In the genomic region with DNA sequence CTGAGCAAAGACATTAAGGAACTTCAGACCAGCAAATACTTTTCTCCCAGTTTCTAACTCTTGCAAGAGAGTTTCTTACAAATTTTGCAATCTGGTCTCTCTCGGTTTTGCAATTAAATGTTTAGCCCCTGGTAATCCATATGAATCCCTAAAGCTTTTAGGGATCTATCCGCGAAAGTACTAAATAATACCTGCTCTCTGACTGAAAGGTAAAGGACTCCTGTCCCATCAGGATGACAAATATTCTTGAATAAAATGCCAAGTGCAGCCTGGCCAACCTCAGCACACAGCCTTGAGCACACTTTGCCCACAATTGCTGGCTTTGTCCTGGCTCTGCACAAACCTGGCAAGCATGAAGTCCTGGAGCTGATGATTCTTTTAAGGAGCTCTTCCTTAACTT, we compare ENCODE assay signal across 13 mouse cellular contexts. TPM values are rescaled to one million over a fixed set of nuclear protein-coding genes. Genes with fewer than 3 reads are reported as not detected.
DNase-seq lines count a peak whose midpoint lies in the region; ATAC-seq and TF ChIP-seq lines count a peak whose summit lies in the region.
"Had no signal": no experiment of that assay in that cellular context is flagged by ENCODE, and none has a peak within 500 bp of the region (broad histone marks: within the 10 kb centered on the region; RNA-seq: fewer than 3 reads in every experiment).

No protein-coding gene starts in this region.

- no peaks in the 10 kb centered on the region for H3K9me3 ChIP-seq in heart, embryonic 13.5 days
- H3K9me3 ChIP-seq in kidney, postnatal 0 days (replicated peaks; ENCODE audit: low read length), result no peaks in the 10 kb centered on the region
- H3K9me3 ChIP-seq: forebrain, embryonic 12.5 days had no signal

- intact Hi-C loops in gastrocnemius, adult 2 months (cut with DNase I), result no loop called here

- peak overlapping the region; percentile 16; the same call in 1 of the 2 replicates for H3K4me2 ChIP-seq in heart, embryonic 13.5 days
- H3K4me2 ChIP-seq in kidney, postnatal 0 days (ENCODE audit: low read length), result no peak overlapping the region
- H3K4me2 ChIP-seq: forebrain, embryonic 12.5 days; hindbrain, embryonic 14.5 days; midbrain, embryonic 11.5 days had no signal

- ATAC-seq in heart, embryonic 13.5 days (ENCODE audit: extremely low read depth, insufficient number of reproducible peaks, low FRiP score, low TSS enrichment), result no peak
- ATAC-seq in kidney, postnatal 0 days (replicated peaks; ENCODE audit: low FRiP score, low read depth), result no peak

- no peak overlapping the region for H3K4me3 ChIP-seq in heart, embryonic 13.5 days
- no peak overlapping the region for H3K4me3 ChIP-seq in kidney, postnatal 0 days (replicated peaks; ENCODE audit: low read depth, low read length)
- peak overlapping the region; percentile 45; the same call in 1 of the 2 replicates for H3K4me3 ChIP-seq in brown adipose tissue, adult 24 weeks (ENCODE audit: insufficient read depth, low read depth, low read length)
- H3K4me3 ChIP-seq in gastrocnemius, adult 2 months, result no peak overlapping the region
- H3K4me3 ChIP-seq: forebrain, embryonic 12.5 days had no signal

- WGBS in heart, embryonic 13.5 days, result 74% methylated on average over 3 of the region's 3 CpGs
- WGBS in kidney, postnatal 0 days, result 74% methylated on average over 3 of the region's 3 CpGs

- no peaks in the 10 kb centered on the region for H3K36me3 ChIP-seq in heart, embryonic 13.5 days
- H3K36me3 ChIP-seq in kidney, postnatal 0 days (ENCODE audit: insufficient read depth, low read length), result no peaks in the 10 kb centered on the region
- H3K36me3 ChIP-seq: forebrain, embryonic 12.5 days had no signal

- no peaks in the 10 kb centered on the region for H3K27me3 ChIP-seq in heart, embryonic 13.5 days (replicated peaks)
- no peaks in the 10 kb centered on the region for H3K27me3 ChIP-seq in kidney, postnatal 0 days (ENCODE audit: insufficient read depth, low read length)
- H3K27me3 ChIP-seq: forebrain, embryonic 12.5 days had no signal

- no peak for DNase-seq in heart, adult 18-20 months
- no peak for DNase-seq in kidney, postnatal 0 days (ENCODE audit: low spot score)
- no peak for DNase-seq in kidney, postnatal 36 days
- DNase-seq in fat pad, adult 2 months (ENCODE audit: extremely low read depth, low read depth, low spot score), result peak; percentile 94
- DNase-seq in embryo, embryonic 11 days, result no peak
- no peak for DNase-seq in gastrocnemius, adult 2 months
- DNase-seq: spleen, adult 18-20 months; thymus, adult 2 months had no signal

- peak overlapping the region; percentile 68 for H3K27ac ChIP-seq in heart, embryonic 13.5 days (replicated peaks)
- peak overlapping the region; percentile 52; the same call in 1 of the 2 replicates for H3K27ac ChIP-seq in kidney, postnatal 0 days
- peak overlapping the region; percentile 85 for H3K27ac ChIP-seq in brown adipose tissue, adult 24 weeks (replicated peaks; ENCODE audit: low read depth, low read length)
- no peak overlapping the region; the same call in 1 of the 2 replicates for H3K27ac ChIP-seq in gastrocnemius, adult 2 months
- H3K27ac ChIP-seq: forebrain, embryonic 12.5 days; hindbrain, embryonic 14.5 days had no signal

- H3K4me1 ChIP-seq in heart, embryonic 13.5 days, result peaks cover 67% of the 10 kb centered on the region
- H3K4me1 ChIP-seq in kidney, postnatal 0 days (replicated peaks; ENCODE audit: insufficient read depth, low read length), result peaks cover 11% of the 10 kb centered on the region; the same call in 1 of the 2 replicates
- H3K4me1 ChIP-seq in brown adipose tissue, adult 24 weeks (ENCODE audit: control insufficient read depth, insufficient read depth, insufficient read length, low read length), result peaks cover 38% of the 10 kb centered on the region
- H3K4me1 ChIP-seq: forebrain, embryonic 12.5 days had no signal

- H3K9ac ChIP-seq in heart, embryonic 13.5 days, result peak overlapping the region; percentile 48
- H3K9ac ChIP-seq in kidney, postnatal 0 days (ENCODE audit: low read depth, low read length), result no peak overlapping the region
- H3K9ac ChIP-seq: forebrain, embryonic 12.5 days; hindbrain, embryonic 14.5 days had no signal

- no peak for TF ChIP-seq CTCF in kidney, postnatal 0 days (IDR thresholded peaks at IDR 0.05; ENCODE audit: low read depth)
- TF ChIP-seq CTCF in gastrocnemius, adult 2 months (IDR thresholded peaks at IDR 0.05), result no peak

RNA-seq across cellular contexts. Expression of gene Utrn, which starts 41.9 kb away (rescaled TPM):
- 55.0 and 55.8 TPM in 2 replicates for polyA plus RNA-seq in heart, embryonic 13.5 days (2015; fragmentation: Nextera tagmentation; extraction: Ambion mirVana)
- total RNA-seq in heart, adult 18-20 months (2021), result 10 to 100 TPM; 66.8 to 67.5 TPM
- polyA plus RNA-seq in kidney, postnatal 0 days (2015; fragmentation: Nextera tagmentation; extraction: Ambion mirVana), result 59.0 and 69.6 TPM in 2 replicates
- 27.9 and 42.7 TPM in 2 replicates for polyA plus RNA-seq in brown adipose tissue, adult 24 weeks (2012; ENCODE audit: insufficient read depth, insufficient read length, missing spikeins)
- total RNA-seq in gastrocnemius, adult 2 months (2021), result 10 to 100 TPM; 20.1 to 28.1 TPM
